Mouse (Mus musculus) brain, embryonic 14.5 days (tissue): ENCODE results near the gene Ccnb3. TPM values are rescaled to one million over a fixed set of nuclear protein-coding genes. Genes with fewer than 3 reads are reported as not detected.
"Not testable (repeated sequence)": the region's sequence is repeated elsewhere in the genome, so short reads cannot be mapped to it uniquely, and the experiment has no call there.

Experiments
- DNase-seq: peaks from one replicate; pipeline ENCODE4 v3.0.0-alpha.2; 2011; ENCODE audit warnings: low read depth
- CTCF ChIP-seq: fragments of 200-500 bp; IDR thresholded peaks from 2 replicates; pipeline ENCODE4 v1.5.1; 2012; ENCODE audit warnings: inconsistent platforms, mild to moderate bottlenecking, moderate library complexity, borderline replicate concordance; ENCODE audit not compliant: insufficient read depth, insufficient read length; ENCODE audit errors: extremely low read depth
- POLR2A ChIP-seq: fragments of 200-500 bp; IDR thresholded peaks from 2 replicates; pipeline ENCODE4 v1.6.1; 2012; ENCODE audit warnings: mild to moderate bottlenecking, inconsistent platforms, borderline replicate concordance; ENCODE audit not compliant: poor library complexity, insufficient read depth, insufficient read length, severe bottlenecking; ENCODE audit errors: extremely low read depth
- polyA plus RNA-seq: library from polyadenylated mRNA; depleted of rRNA; stranded (reverse); fragments of >200 nt; gene quantifications from 2 replicates; pipeline ENCODE4 v1.2.3, GENCODE M21; 2012; rRNA removed

Ccnb3 gene
- 0.01 TPM in 1 of 2 replicates, not detected in the other for polyA plus RNA-seq

GRCm38 (mm10) chrX:7041519-7041918, at the start of gene Ccnb3:
Gene Ccnb3 (minus strand): TSS chrX:7041619.
- no peak for DNase-seq
- TF ChIP-seq CTCF (no peak), POLR2A (no peak)

- TF ChIP-seq CTCF, result no peak
- TF ChIP-seq POLR2A, result no peak
- DNase-seq, result no peak
These were observed 48.9 kb upstream of the Ccnb3 start for GRCm38 (mm10) chrX:7090323-7090722.

GRCm38 (mm10) chrX:7085878-7086277, 44.5 kb upstream of the Ccnb3 start:
- no peak for DNase-seq
- TF ChIP-seq POLR2A (no peak), CTCF (no peak)

- peak; percentile 9 for DNase-seq
- no peak for TF ChIP-seq CTCF
- TF ChIP-seq POLR2A, result no peak
These were observed 38.5 kb upstream of the Ccnb3 start for GRCm38 (mm10) chrX:7079820-7080429.

- TF ChIP-seq POLR2A (no peak), CTCF (no peak)
- no peak for DNase-seq
These were observed 26.6 kb upstream of the Ccnb3 start for GRCm38 (mm10) chrX:7068002-7068401.

- no peak for TF ChIP-seq CTCF
- no peak for TF ChIP-seq POLR2A
- DNase-seq, result no peak
These were observed 25.8 kb upstream of the Ccnb3 start, which contains the start of gene Akap4 for GRCm38 (mm10) chrX:7067219-7067618. Gene Akap4 (plus strand): TSS chrX:7067519.

GRCm38 (mm10) chrX:7064109-7064508, 22.7 kb upstream of the Ccnb3 start:
- no peak for TF ChIP-seq POLR2A
- TF ChIP-seq CTCF, result no peak
- DNase-seq, result no peak

- no peak for DNase-seq
- TF ChIP-seq CTCF, result no peak
- TF ChIP-seq POLR2A, result no peak
These were observed 16.2 kb upstream of the Ccnb3 start for GRCm38 (mm10) chrX:7057634-7058033.

- no peak for TF ChIP-seq POLR2A
- no peak for TF ChIP-seq CTCF
- DNase-seq, result no peak
These were observed 15.6 kb upstream of the Ccnb3 start for GRCm38 (mm10) chrX:7057056-7057455.

GRCm38 (mm10) chrX:6983916-6984315, 57.5 kb downstream of the Ccnb3 start:
- not testable (repeated sequence) for DNase-seq

GRCm38 (mm10) chrX:6971956-6972355, 69.5 kb downstream of the Ccnb3 start:
- no peak for TF ChIP-seq CTCF
- no peak for TF ChIP-seq POLR2A
- DNase-seq, result no peak

GRCm38 (mm10) chrX:6968598-6968997, 72.8 kb downstream of the Ccnb3 start:
- DNase-seq, result no peak
- TF ChIP-seq CTCF (no peak), POLR2A (no peak)

Other genes starting within 250 kb of the Ccnb3 start
- not detected in 2 replicates for gene Akap4, start 25.9 kb upstream of the Ccnb3 start, polyA plus RNA-seq